Comparison of ENCODE assay signal across 7 mouse cellular contexts in genomic region chr5:111422058-111422800, GRCm38 (mm10). TPM values are rescaled to one million over a fixed set of nuclear protein-coding genes. Genes with fewer than 3 reads are reported as not detected.
A peak's percentile ranks its signal among the peaks of the same experiment; 100 is the strongest.
DNase-seq lines count a peak whose midpoint lies in the region; ATAC-seq and TF ChIP-seq lines count a peak whose summit lies in the region.

No protein-coding gene starts in this region.

- H3K27me3 ChIP-seq in lung, embryonic 14.5 days (ENCODE audit: insufficient read depth, low read length): peaks cover 34% of the 10 kb centered on the region
- H3K27me3 ChIP-seq in forebrain, embryonic 13.5 days: no peaks in the 10 kb centered on the region
- peaks cover 34% of the 10 kb centered on the region for H3K27me3 ChIP-seq in intestine, embryonic 15.5 days (replicated peaks)
- no peaks in the 10 kb centered on the region for H3K27me3 ChIP-seq in neural tube, embryonic 15.5 days (replicated peaks)

- H3K9me3 ChIP-seq in lung, embryonic 14.5 days (ENCODE audit: low read depth, low read length): no peaks in the 10 kb centered on the region
- H3K9me3 ChIP-seq in forebrain, embryonic 13.5 days (replicated peaks): no peaks in the 10 kb centered on the region
- no peaks in the 10 kb centered on the region for H3K9me3 ChIP-seq in intestine, embryonic 15.5 days
- H3K9me3 ChIP-seq in neural tube, embryonic 15.5 days (replicated peaks): no peaks in the 10 kb centered on the region

- no peak overlapping the region; the same call in 1 of the 2 replicates for H3K4me3 ChIP-seq in lung, embryonic 14.5 days (ENCODE audit: low read depth, low read length)
- peak overlapping the region; percentile 98 for H3K4me3 ChIP-seq in forebrain, embryonic 13.5 days
- no peak overlapping the region for H3K4me3 ChIP-seq in intestine, embryonic 15.5 days (replicated peaks)
- peak overlapping the region; percentile 73 for H3K4me3 ChIP-seq in neural tube, embryonic 15.5 days (replicated peaks)

- H3K9ac ChIP-seq in lung, embryonic 14.5 days: no peak overlapping the region
- peak overlapping the region; percentile 100 for H3K9ac ChIP-seq in forebrain, embryonic 13.5 days
- no peak overlapping the region for H3K9ac ChIP-seq in intestine, embryonic 15.5 days
- peak overlapping the region; percentile 74 for H3K9ac ChIP-seq in neural tube, embryonic 15.5 days (replicated peaks)

- H3K27ac ChIP-seq in lung, embryonic 14.5 days (ENCODE audit: low read depth): no peak overlapping the region
- H3K27ac ChIP-seq in forebrain, embryonic 13.5 days: peak overlapping the region; percentile 99
- no peak overlapping the region for H3K27ac ChIP-seq in intestine, embryonic 15.5 days
- no peak overlapping the region for H3K27ac ChIP-seq in neural tube, embryonic 15.5 days (replicated peaks)

- DNase-seq in lung, embryonic 14.5 days: no peak
- no peak for DNase-seq in lung, postnatal 14 days
- no peak for DNase-seq in MN1 (ENCODE audit: low spot score)
- DNase-seq in c-Kit-positive CD71-positive TER-119-positive erythroid progenitor cells, embryonic 14.5 days (ENCODE audit: low spot score): no peak

- peaks cover 27% of the 10 kb centered on the region for H3K4me1 ChIP-seq in lung, embryonic 14.5 days (ENCODE audit: insufficient read depth)
- peaks cover 76% of the 10 kb centered on the region for H3K4me1 ChIP-seq in forebrain, embryonic 13.5 days
- peaks cover 65% of the 10 kb centered on the region for H3K4me1 ChIP-seq in intestine, embryonic 15.5 days (replicated peaks)
- H3K4me1 ChIP-seq in neural tube, embryonic 15.5 days: peaks cover 95% of the 10 kb centered on the region

- WGBS in lung, embryonic 14.5 days: 72% methylated on average over 8 of the region's 8 CpGs
- WGBS in forebrain, embryonic 13.5 days: 20% methylated on average over 8 of the region's 8 CpGs
- WGBS in intestine, embryonic 15.5 days: 76% methylated on average over 8 of the region's 8 CpGs
- WGBS in neural tube, embryonic 15.5 days: 49% methylated on average over 8 of the region's 8 CpGs

- no peak for ATAC-seq in lung, embryonic 14.5 days (ENCODE audit: insufficient read depth)
- ATAC-seq in forebrain, embryonic 13.5 days: no peak
- ATAC-seq in intestine, embryonic 15.5 days: no peak
- ATAC-seq in neural tube, embryonic 15.5 days (ENCODE audit: low FRiP score): no peak

- peaks cover 38% of the 10 kb centered on the region for H3K36me3 ChIP-seq in lung, embryonic 14.5 days (ENCODE audit: insufficient read depth)
- peaks cover 79% of the 10 kb centered on the region for H3K36me3 ChIP-seq in forebrain, embryonic 13.5 days (ENCODE audit: poor library complexity, severe bottlenecking)
- no peaks in the 10 kb centered on the region for H3K36me3 ChIP-seq in intestine, embryonic 15.5 days
- H3K36me3 ChIP-seq in neural tube, embryonic 15.5 days: no peaks in the 10 kb centered on the region

- H3K4me2 ChIP-seq in lung, embryonic 14.5 days: peak overlapping the region; percentile 98
- H3K4me2 ChIP-seq in forebrain, embryonic 13.5 days: peak overlapping the region; percentile 96
- H3K4me2 ChIP-seq in intestine, embryonic 15.5 days (replicated peaks): peak overlapping the region; percentile 94; the same call in 1 of the 2 replicates
- H3K4me2 ChIP-seq in neural tube, embryonic 15.5 days: peak overlapping the region; percentile 97

- TF ChIP-seq CTCF in lung, embryonic 14.5 days (IDR thresholded peaks at IDR 0.05; ENCODE audit: low read depth): no peak

RNA-seq across cellular contexts. Expression of gene Mn1, which starts 5.1 kb away (rescaled TPM):
- polyA plus RNA-seq in lung, embryonic 14.5 days (2014; fragmentation: Nextera tagmentation; extraction: Ambion mirVana): 8.9 and 9.7 TPM in 2 replicates
- 81.0 and 89.3 TPM in 2 replicates for polyA plus RNA-seq in forebrain, embryonic 13.5 days (2015; fragmentation: Nextera tagmentation; extraction: Ambion mirVana)
- 8.0 and 8.7 TPM in 2 replicates for polyA plus RNA-seq in intestine, embryonic 15.5 days (2015; fragmentation: Nextera tagmentation; extraction: Ambion mirVana)
- 15.2 and 18.3 TPM in 2 replicates for polyA plus RNA-seq in neural tube, embryonic 15.5 days (2015; fragmentation: Nextera tagmentation; extraction: Ambion mirVana)

Comparison
In these comparisons a context has a peak if more than half of its experiments do, and no peak if none do; other contexts are left out.
1. H3K4me3 ChIP-seq: peak in forebrain, embryonic 13.5 days (single experiment) and neural tube, embryonic 15.5 days (single experiment); none in lung, embryonic 14.5 days (single experiment) and intestine, embryonic 15.5 days (single experiment).
2. H3K9ac ChIP-seq: peak in forebrain, embryonic 13.5 days (single experiment) and neural tube, embryonic 15.5 days (single experiment); none in lung, embryonic 14.5 days (single experiment) and intestine, embryonic 15.5 days (single experiment).
3. Peak in every context shown above with its lines, with median percentiles within 50 percentile points of each other: H3K4me2 ChIP-seq.